Mouse (Mus musculus) right cerebral cortex, adult 18-20 months (tissue): ENCODE measurements around the gene Tbc1d24.

ENCODE experiments used
- DNase-seq: peaks from one replicate; pipeline ENCODE4 v3.0.0; 2022; ENCODE audit warnings: mixed read lengths

Tbc1d24 gene

DNA sequence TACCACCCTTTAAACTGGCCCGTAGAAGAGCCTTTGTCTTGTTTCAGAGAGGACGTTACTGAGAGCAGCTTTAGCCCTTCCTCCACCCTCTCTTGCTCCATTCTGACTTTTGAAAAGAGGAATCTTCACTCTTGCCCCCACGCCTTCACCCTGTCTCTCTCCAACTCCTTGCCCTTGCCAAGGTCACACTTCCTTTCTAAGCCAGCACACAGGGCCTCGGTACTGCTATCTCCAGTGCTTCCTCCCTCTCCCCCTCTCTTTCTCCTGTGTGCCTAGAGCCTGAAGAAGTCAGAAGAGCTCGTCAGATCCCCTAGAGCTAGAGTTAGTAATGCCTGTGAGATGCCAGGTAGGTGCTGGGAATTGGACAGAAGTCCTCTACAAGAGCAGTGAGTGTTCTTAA is 34.6 kb downstream of the Tbc1d24 start:
- no peak for DNase-seq

GRCm38 (mm10) chr17:24170125-24170524 is 35.2 kb downstream of the Tbc1d24 start:
- no peak for DNase-seq

GRCm38 (mm10) chr17:24169317-24170065 is 35.9 kb downstream of the Tbc1d24 start, which contains the start of gene Atp6v0c:
Gene Atp6v0c (minus strand): TSS chr17:24169702.
- peak; percentile 96 for DNase-seq

GRCm38 (mm10) chr17:24168590-24169277 is 36.6 kb downstream of the Tbc1d24 start:
- peak; percentile 75 for DNase-seq

DNA sequence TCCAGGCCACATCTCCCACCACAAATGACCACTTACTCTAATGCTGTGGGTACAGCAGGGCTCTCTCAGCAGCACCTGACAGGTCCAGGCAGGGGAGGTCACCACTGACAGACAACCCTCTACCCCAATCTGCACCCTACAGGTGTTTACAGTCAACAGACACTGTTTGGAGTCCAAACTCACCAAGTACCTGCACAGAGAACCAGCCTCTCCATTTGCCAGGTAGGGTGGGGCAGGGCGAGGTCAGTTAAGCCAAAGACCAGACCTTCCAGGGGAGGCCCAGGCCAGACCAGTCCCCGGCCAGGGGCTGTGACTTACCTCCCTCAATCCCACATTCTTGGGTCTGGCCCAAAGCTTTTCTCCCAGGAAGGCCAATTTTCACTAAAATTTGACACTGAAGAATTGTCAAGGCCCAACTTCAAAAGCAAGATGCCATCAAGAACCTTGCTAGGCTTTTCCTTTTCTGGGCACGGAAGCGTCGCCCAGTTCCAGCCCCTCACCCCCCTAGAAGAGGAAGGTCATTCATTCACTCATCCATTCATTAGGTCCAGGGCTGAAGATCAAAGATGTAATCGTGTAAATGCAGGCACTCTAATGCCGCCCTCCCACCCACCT is 37.4 kb downstream of the Tbc1d24 start:
- DNase-seq = no peak

GRCm38 (mm10) chr17:24167120-24167519 is 38.2 kb downstream of the Tbc1d24 start:
- DNase-seq = no peak

- DNase-seq = no peak
Measured at GRCm38 (mm10) chr17:24164566-24165259, 40.6 kb downstream of the Tbc1d24 start.

DNA sequence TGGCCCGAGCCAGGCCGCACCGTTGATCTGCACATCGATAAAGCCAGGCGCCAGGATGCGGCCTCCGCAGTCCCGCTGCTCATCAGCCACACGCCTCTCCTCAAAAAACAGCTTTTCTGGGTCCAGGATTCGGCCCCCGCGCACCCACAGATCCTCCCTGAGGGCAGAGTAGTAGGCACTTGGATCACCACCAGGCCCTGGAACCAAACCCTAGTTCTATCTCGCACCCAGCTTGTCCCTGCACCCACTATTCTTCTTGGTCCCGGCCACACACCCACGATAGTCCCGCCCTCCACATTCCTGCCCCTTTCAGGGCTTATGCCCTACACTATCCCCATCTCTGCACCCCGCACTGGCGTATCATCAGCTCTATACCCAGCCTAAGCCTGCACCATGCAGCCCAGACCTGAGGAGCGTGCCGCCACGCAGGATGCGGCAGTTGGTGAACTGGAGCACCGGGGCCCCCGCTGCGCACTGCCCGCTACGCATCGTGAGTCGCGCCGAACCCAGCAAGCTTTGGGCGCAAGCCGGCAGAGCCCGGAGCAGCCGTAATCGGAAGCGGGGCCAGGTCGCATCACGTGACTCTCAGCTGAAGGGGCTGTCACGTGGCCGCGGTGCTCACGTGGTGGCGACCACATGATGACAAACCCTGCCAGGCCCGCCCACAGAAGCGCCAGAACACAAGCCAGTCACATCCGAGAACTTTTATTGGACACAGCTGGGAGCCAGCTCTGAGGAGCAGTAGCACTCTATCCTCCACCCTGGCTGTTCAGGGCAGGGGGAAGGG is 42.0 kb downstream of the Tbc1d24 start, which contains the start of gene Amdhd2:
Amdhd2 (minus strand) TSS at position 591 of the 787 bp plus-strand sequence.
- DNase-seq = peak; percentile 98

DNA sequence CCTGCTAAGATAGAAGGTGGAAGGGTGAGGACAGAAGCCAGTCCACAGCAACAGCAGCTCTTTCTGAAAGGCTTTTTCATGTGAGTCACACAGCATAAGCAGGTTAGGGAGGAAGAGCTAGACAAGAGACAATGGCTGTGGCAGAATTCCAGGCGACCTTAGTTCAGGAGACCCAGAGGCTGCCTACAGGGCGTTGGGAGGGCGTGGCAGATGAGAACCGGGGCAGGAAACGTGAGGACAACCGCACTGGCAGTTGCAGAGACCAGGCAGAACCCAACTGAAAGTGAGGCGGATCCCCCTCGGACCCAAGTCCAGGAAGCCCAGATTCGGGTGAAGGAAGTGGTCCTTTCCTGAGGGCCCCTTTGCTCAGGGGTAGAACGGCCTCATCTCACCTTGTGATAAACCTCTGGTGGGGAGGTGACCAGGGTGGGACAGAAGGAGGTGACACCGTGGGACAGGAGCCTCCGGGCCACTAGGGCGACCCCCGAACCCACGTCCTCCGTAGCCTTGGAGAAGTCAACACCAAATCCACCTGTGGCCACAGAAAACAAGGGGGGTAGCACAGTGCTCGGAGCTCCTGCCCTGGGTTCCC is 42.7 kb downstream of the Tbc1d24 start:
- DNase-seq = no peak

DNA sequence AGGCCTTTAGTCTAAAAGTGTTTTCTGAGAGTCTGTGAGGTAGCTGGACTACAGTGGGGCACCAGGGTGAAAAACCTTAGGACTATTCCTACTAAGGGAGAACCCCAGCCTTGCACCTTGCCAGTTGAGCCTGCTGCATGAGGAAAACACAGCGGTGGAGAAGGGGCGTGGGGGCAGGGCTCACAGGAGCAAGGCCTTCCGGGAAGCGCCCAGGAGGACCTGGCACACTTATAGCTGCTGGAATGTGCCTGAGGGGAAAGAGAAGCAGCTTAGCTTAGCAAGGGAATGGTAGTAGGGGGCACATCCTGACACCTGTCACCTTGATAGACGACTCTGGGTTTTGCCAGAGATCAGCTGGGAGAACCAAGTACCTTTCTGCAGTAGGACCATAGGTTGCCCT is 43.9 kb downstream of the Tbc1d24 start:
- no peak for DNase-seq

GRCm38 (mm10) chr17:24157526-24157925 is 47.8 kb downstream of the Tbc1d24 start:
- no peak for DNase-seq

GRCm38 (mm10) chr17:24157121-24157520 is 48.2 kb downstream of the Tbc1d24 start:
- no peak for DNase-seq

- no peak for DNase-seq
Measured at GRCm38 (mm10) chr17:24156394-24156793, 49.0 kb downstream of the Tbc1d24 start.

DNA sequence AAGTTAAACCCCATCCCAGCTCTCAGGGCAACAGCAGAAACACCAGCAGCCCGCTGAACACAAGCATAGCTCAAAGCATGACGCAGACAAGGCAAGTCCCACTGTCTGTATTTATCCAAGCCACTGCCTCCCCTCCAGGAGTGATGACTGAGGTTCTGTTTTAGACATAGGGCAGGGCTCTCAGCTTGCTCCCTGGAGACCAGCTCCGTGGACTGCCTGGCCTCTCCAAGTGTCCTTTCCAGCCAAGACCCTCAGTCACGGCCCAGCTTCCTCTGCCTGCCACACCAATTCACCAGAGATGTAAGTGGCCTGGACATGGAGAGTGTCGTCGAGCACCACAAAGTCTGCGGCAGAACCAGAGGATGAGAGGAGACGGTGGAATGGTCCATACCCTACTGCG is 49.6 kb downstream of the Tbc1d24 start:
- no peak for DNase-seq

- no peak for DNase-seq
Measured at GRCm38 (mm10) chr17:24154463-24154862, 50.9 kb downstream of the Tbc1d24 start.

- DNase-seq = peak; percentile 76
Measured at GRCm38 (mm10) chr17:24151890-24152563, 53.3 kb downstream of the Tbc1d24 start.

DNA sequence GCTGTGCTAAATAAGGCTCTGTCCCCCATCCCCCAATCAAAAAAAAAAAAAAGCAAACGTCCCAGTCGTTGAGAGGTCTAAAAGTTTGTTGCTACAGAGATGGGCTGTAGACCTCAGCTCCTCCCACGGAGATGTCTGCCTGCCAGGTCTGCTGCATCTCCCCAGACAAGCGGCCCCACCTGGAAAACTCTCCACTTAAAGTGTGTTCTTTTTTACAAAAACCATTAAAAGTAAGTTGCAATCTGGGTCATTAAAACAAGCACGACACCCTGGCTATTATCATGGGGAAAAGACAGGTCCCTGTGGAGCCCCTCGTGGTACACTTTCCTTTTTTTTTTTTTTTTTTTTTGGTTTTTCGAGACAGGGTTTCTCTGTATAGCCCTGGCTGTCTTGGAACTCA is 54.0 kb downstream of the Tbc1d24 start:
- no peak for DNase-seq

DNA sequence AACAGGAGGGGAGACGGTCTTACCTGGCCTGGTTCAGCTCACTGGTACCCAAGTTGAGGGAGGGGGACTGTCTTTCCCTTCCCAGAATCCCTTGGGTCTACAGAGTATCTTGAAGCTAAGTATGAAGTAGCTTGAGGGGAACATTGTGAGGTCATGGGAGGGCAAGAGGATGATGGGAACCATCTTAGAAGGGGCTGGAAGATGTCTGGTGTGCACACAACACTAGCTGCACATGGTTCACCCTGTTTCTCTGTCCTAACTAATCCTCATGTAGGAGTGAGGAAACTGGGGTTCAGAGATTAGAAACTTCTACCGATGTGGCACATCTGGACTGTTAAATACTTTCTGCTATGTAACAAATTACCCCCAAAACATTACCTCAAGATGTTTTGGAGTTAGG is 54.5 kb downstream of the Tbc1d24 start, which contains the start of gene Pdpk1:
Pdpk1 (minus strand) TSS at position 101 of the 400 bp plus-strand sequence.
- DNase-seq = no peak

DNA sequence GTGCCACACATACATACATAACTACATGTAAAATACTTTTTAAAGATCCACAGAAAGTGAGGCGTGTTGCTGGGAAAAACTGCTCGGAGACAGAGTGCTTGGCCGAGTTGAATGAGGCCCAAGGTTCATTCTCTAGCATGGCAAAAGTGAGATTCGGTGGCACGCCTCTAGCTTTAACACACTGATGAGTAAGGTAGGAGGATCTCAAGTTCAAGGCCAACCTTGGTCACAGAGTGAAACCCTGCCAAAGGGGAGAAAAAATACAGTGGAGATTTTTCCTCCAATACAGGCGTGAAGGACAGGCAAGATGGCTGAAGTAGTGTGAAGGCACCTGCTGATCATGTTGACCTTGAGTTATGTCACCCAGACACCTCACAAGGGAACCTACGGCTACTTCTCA is 55.9 kb downstream of the Tbc1d24 start:
- DNase-seq = no peak

- DNase-seq = no peak
Measured at GRCm38 (mm10) chr17:24142897-24143296, 62.5 kb downstream of the Tbc1d24 start.

GRCm38 (mm10) chr17:24141425-24141920 is 63.9 kb downstream of the Tbc1d24 start:
- DNase-seq = peak; percentile 98
